Mouse (Mus musculus) limb, embryonic 10.5 days (tissue): ENCODE measurements around the gene Sertad1. TPM values are rescaled to one million over a fixed set of nuclear protein-coding genes. Genes with fewer than 3 reads are reported as not detected.

Experiments used
- DNase-seq: peaks from one replicate; pipeline ENCODE4 v3.0.0-alpha.2; 2017; ENCODE audit warnings: low spot score
- H3K27ac ChIP-seq: fragments of 300-500 bp; sonication (generic); 2 replicates; pipeline ENCODE4 v1.5.1; 2016; ENCODE audit warnings: mild to moderate bottlenecking
- H3K27me3 ChIP-seq: fragments of 300-500 bp; sonication (generic); 2 replicates; pipeline ENCODE4 v1.6.1; 2016; ENCODE audit warnings: low read depth, mild to moderate bottlenecking; ENCODE audit not compliant: poor library complexity, severe bottlenecking
- H3K36me3 ChIP-seq: fragments of 300-500 bp; sonication (generic); 2 replicates; pipeline ENCODE4 v1.6.1; 2016; ENCODE audit warnings: mild to moderate bottlenecking, moderate library complexity
- H3K4me1 ChIP-seq: fragments of 300-500 bp; sonication (generic); 2 replicates; pipeline ENCODE4 v1.6.1; 2016
- H3K4me3 ChIP-seq: fragments of 300-500 bp; sonication (generic); 2 replicates; pipeline ENCODE4 v1.5.1; 2016; ENCODE audit warnings: mild to moderate bottlenecking, moderate library complexity
- H3K9me3 ChIP-seq: fragments of 300-500 bp; sonication (generic); replicated peaks from 2 replicates; pipeline ENCODE4 v1.6.1; 2016; ENCODE audit warnings: mild to moderate bottlenecking
- WGBS: fragments of 180-500 bp; shearing (Covaris S2); methylation state at CpG from one replicate; pipeline ENCODE4 v1.1.7; 2016; 5-methylcytosine and 5-hydroxymethylcytosine counted together
- polyA plus RNA-seq: library from polyadenylated mRNA; unstranded; fragments of >200 nt; fragmentation: Nextera tagmentation; extraction: Ambion mirVana; gene quantifications from 2 replicates; pipeline ENCODE4 v1.2.1, GENCODE M21; 2016

The Sertad1 gene
- polyA plus RNA-seq, 1 experiment from 2014 or later: 29.8 TPM

DNA sequence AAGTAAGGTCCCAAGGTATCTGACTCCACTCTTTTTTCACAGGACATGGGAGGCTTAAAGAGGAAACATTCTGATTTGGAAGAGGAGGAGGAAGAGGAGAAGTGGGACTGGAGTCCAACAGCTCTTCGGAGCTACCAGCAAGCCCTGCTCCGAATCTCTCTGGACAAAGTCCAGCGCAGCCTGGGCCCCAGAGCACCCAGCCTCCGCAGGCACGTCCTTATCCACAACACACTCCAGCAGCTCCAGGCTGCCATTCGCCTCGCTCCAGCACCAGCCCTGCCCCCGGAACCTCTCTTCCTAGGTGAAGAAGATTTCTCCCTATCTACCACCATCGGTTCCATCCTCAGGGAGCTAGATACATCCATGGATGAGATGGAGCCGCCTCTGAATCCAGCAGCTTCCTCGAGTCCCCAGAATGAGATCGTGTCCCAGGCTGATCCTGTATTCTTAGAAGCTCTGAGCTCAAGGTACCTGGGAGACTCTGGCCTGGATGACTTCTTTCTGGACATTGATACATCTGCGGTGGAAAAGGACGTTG is 10.5 kb upstream of the Sertad1 start:
- Histone ChIP-seq H3K27ac (no peak overlapping the region), H3K36me3 (peaks cover 28% of the 10 kb centered on the region), H3K27me3 (no peaks in the 10 kb centered on the region), H3K4me1 (peaks cover 27% of the 10 kb centered on the region), H3K4me3 (no peak overlapping the region), H3K9me3 (no peaks in the 10 kb centered on the region)
- WGBS: 94% methylated on average over 14 of the region's 14 CpGs
- no peak for DNase-seq

DNA sequence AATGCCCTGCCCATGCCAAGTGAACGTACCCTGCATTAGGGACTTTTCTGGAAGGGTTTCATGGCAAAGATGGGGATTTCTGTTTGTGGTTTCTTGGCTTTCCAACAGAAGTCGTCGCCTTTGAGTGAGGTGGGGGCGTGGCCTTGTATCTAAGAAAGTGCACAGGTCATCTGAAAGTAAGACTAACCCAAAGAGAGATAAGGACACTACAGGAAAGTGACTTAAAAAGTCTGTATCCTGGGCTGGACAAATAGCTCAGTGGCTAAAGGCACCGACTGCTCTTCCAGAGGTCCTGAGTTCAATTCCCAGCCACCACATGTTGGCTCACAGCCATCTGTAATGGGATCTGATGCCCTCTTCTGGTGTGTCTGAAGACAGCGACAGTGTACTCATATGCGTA is 8.1 kb upstream of the Sertad1 start:
- Histone ChIP-seq H3K27ac (no peak overlapping the region), H3K9me3 (no peaks in the 10 kb centered on the region), H3K27me3 (no peaks in the 10 kb centered on the region), H3K4me3 (no peak overlapping the region), H3K36me3 (peaks cover 28% of the 10 kb centered on the region), H3K4me1 (peaks cover 35% of the 10 kb centered on the region)
- no peak for DNase-seq
- 83% methylated on average over 7 of the region's 7 CpGs for WGBS

DNA sequence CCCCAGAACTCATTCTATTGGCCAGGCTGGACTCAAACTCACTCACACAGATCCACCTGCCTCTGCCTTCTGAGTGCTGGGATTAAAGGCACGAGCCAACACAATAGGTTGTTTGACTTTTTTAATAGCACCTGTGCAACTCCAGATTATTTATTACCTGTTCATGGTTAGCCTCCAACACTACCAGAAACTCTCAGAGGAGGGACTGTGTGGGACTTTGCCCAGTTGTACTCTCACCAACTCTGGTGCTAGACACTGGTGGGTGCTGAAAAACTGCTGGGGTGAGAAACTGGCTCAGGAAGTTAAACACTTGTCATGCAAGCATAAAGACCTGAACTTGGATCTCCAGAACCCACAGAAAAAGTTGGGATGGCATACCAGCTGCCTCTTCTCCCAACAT is 7.0 kb upstream of the Sertad1 start:
- WGBS: 85% methylated on average over 1 of the region's 1 CpGs
- peaks cover 35% of the 10 kb centered on the region for H3K4me1 ChIP-seq
- no peak for DNase-seq
- H3K9me3 ChIP-seq: no peaks in the 10 kb centered on the region
- no peak overlapping the region for H3K4me3 ChIP-seq
- H3K27ac ChIP-seq: no peak overlapping the region
- peaks cover 28% of the 10 kb centered on the region for H3K36me3 ChIP-seq
- no peaks in the 10 kb centered on the region for H3K27me3 ChIP-seq

DNA sequence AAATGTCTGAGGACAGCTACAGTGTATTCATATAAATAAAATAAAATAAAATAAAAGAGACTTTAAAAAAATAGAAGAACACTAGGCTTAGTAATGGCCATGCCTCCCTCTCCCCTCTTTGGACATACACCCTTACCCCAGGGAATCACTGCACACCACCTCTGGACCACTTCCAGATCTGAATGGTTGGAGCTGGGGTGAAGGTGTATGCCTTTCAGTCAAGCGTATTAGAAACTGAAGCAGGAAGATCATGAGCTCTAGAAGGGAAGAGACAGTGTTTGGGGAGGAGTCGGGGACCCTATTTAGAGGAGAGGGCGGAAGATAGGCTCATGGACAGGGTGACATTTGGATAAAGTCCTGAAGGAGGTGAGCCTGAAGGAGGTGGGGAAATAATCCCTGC is 6.2 kb upstream of the Sertad1 start:
- 0 out of 2 replicates have a peak overlapping the region, but pooled peaks have one; percentile 47 for H3K4me3 ChIP-seq
- no peak for DNase-seq

DNA sequence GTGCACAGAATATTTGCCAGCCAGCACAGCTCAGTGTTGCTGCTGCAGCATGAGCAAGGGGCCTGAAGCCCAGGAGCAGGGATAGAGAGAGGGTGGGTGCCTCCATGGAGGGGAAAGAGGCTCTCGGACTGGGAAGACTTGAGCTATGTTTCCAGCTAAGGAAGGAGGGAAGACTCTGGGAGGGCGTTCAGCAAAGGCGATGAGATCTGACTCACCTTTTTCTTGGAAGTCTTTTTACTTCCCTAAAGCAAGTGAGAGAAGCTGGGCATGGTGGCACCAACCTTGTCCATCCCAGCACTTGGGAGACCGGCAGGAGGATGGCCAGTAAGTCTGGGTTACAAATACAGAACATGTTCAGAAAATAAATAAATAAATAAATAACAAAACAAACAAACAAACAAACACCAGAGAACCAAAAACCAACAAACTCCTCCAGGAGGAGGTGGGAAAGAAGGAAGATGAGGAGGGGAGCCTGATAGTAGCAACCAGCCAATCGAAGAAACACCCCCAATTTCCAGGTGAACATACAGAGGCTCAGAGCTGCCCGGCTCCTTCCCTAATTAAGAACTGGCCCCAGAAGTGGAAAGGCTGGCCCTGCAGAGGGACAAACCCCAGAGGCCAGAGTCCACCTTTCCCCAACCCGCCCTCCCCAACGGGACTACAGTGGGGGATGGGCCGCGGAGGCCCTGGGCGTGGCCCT is 5.6 kb upstream of the Sertad1 start:
- peaks cover 24% of the 10 kb centered on the region for H3K36me3 ChIP-seq
- peak overlapping the region; percentile 82 for H3K27ac ChIP-seq
- 12% methylated on average over 11 of the region's 11 CpGs for WGBS
- H3K4me3 ChIP-seq: peak overlapping the region; percentile 47
- H3K4me1 ChIP-seq: peaks cover 29% of the 10 kb centered on the region
- no peak for DNase-seq
- H3K9me3 ChIP-seq: no peaks in the 10 kb centered on the region
- no peaks in the 10 kb centered on the region for H3K27me3 ChIP-seq

More for the DNA sequence above, 6.2 kb upstream of the Sertad1 start:
- Histone ChIP-seq H3K9me3 (no peaks in the 10 kb centered on the region), H3K27me3 (no peaks in the 10 kb centered on the region), H3K36me3 (peaks cover 28% of the 10 kb centered on the region), H3K27ac (peak overlapping the region; percentile 82), H3K4me1 (peaks cover 29% of the 10 kb centered on the region)
- WGBS: 72% methylated on average over 3 of the region's 3 CpGs

DNA sequence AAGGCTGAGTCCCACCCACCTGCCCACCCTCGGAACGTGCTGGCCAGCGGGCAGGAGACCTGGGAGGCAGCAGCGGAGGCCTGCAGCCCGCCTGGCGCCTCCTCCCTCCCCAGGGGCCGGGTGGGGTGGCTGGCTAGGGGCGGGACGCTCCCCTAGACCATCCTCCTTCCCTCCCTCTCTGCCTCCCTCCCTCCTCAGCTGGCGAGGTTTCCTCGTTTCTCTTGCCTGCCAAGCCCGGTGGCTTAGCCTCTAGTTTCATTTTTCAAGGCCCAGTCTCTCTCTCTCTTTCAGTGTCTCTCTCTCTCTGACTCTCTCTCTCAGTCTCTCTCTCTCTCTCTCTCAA is 5.1 kb upstream of the Sertad1 start:
- peak overlapping the region; percentile 82 for H3K27ac ChIP-seq
- H3K4me3 ChIP-seq: peak overlapping the region; percentile 47
- 0% methylated on average over 11 of the region's 12 CpGs for WGBS
- H3K27me3 ChIP-seq: no peaks in the 10 kb centered on the region
- H3K9me3 ChIP-seq: no peaks in the 10 kb centered on the region
- H3K4me1 ChIP-seq: peaks cover 31% of the 10 kb centered on the region
- DNase-seq: peak; percentile 88
- peaks cover 18% of the 10 kb centered on the region for H3K36me3 ChIP-seq

DNA sequence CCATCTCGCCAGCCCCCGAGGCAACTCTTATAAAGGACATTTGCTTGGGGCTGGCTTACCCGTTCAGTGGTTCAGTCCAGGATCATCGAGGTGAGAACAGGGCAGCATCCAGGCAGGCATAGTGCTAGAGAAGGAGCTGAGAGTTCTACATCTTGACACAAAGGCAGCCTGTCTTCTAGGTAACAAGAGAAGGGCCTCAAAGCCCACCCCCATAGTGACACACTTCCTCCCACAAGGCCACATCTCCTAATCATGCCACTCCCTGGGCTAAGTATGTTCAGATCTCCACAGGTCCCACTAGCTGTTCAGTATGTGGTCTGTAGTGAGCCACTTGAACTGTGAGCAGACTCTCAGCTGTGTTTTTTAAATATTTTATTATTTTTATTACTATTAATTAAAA is 2.9 kb upstream of the Sertad1 start:
- Histone ChIP-seq H3K4me1 (peaks cover 37% of the 10 kb centered on the region), H3K27ac (no peak overlapping the region), H3K27me3 (no peaks in the 10 kb centered on the region), H3K4me3 (no peak overlapping the region), H3K9me3 (no peaks in the 10 kb centered on the region), H3K36me3 (no peaks in the 10 kb centered on the region)
- WGBS: 83% methylated on average over 4 of the region's 4 CpGs
- DNase-seq: no peak

DNA sequence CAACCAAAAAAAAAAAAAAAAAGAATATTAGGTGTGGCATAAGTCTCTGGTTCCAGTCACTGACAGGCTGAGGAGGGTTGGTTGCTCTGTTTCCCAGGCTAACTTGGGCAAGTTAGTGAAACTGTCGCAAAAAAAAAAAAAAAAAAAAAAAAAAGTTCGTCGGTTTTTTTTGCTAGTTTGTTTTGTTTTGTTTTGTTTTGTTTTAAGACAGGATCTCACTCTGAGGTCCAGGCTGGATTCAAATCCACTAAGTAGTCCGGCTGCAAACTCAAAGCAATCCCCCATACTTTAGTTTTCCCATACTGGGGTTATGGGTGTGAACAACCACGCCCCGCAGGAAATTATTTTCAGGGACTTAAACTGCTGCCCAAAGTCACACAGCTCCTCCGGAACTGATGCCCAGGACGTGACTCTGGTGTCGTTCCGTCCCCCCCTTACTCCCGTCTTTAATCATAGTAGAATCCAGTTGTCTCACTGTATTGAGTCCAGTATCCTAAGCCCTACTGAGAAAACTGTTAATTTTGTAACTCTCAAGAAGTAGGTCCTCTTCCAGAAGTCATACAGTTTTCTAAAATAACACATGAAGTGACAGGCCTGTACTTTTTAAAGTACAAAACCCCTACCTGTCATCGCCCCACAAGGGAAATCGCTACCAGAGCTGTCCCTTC is 474 bp upstream of the Sertad1 start:
- Histone ChIP-seq H3K4me3 (peak overlapping the region; percentile 82), H3K4me1 (peaks cover 52% of the 10 kb centered on the region), H3K27ac (peak overlapping the region; percentile 98), H3K27me3 (no peaks in the 10 kb centered on the region), H3K36me3 (peaks cover 9% of the 10 kb centered on the region), H3K9me3 (no peaks in the 10 kb centered on the region)
- WGBS: 5% methylated on average over 13 of the region's 13 CpGs
- DNase-seq: no peak

DNA sequence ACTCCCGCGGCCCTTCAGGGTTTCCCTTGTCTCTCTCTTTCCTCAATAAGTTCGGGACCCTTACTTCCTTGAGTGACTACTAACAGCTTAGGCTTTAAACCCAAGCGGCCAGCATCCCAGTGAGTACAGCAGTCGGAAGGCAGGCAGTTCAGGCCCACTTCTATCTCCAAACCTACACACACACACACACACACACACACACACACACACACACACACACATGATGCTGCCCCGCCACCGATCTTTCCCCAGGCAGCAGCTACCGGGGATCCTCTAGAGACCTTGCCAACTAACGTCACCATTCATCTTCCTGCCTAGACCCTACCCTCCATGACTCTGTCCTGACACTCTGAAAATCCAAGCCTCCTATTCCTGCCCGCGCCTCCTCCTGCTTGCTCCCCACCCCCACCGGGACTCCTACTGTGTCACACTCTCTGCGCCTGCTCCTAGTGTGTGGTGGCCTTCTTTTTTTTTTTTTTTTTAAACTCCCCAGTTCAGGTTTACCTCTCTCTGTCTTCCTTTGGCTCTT is 1.1 kb downstream of the Sertad1 start:
- 1% methylated on average over 13 of the region's 13 CpGs for WGBS
- Histone ChIP-seq H3K27me3 (no peaks in the 10 kb centered on the region), H3K27ac (peak overlapping the region; percentile 98), H3K9me3 (no peaks in the 10 kb centered on the region), H3K4me1 (peaks cover 46% of the 10 kb centered on the region), H3K36me3 (peaks cover 9% of the 10 kb centered on the region), H3K4me3 (peak overlapping the region; percentile 82)
- no peak for DNase-seq

DNA sequence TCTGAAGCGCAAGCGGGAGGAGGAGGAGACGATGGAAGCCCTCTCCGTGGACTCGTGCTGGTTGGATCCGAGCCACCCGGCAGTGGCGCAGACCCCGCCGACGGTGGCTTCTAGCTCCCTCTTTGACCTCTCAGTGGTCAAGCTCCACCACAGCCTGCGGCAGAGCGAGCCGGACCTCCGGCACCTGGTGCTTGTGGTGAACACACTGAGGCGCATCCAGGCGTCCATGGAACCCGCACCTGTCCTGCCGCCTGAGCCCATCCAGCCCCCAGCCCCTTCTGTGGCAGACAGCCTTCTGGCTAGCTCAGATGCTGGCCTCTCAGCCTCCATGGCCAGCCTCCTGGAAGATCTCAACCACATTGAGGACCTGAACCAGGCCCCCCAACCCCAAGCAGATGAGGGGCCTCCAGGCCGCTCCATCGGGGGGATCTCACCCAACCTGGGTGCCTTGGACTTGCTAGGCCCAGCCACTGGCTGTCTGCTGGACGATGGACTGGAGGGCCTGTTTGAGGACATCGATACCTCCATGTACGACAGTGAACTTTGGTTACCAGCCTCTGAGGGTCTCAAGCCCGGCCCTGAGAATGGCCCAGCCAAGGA is 2.7 kb downstream of the Sertad1 start:
- peaks cover 46% of the 10 kb centered on the region for H3K4me1 ChIP-seq
- peak overlapping the region; percentile 94 for H3K27ac ChIP-seq
- H3K36me3 ChIP-seq: peaks cover 9% of the 10 kb centered on the region
- H3K4me3 ChIP-seq: peak overlapping the region; percentile 55; the same call in 1 of the 2 replicates
- no peaks in the 10 kb centered on the region for H3K27me3 ChIP-seq
- DNase-seq: no peak
- H3K9me3 ChIP-seq: no peaks in the 10 kb centered on the region
- WGBS: 92% methylated on average over 25 of the region's 25 CpGs

DNA sequence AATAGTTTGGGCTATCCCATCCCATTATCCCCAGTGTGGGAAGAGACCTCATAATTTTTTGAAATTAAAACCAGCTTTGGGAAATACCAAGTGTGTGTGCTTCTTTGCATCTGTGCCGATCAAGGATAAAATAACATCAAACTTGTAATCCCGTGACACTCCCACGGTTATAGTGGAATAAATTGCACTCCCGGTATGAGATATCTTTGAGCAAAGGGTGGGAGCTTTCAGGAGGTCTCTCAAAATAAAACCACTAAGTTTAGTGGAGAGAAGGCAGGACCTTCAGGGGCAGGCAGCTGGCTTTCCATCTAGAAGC is 3.5 kb downstream of the Sertad1 start:
- WGBS: 37% methylated on average over 4 of the region's 4 CpGs
- Histone ChIP-seq H3K4me1 (peaks cover 46% of the 10 kb centered on the region), H3K9me3 (no peaks in the 10 kb centered on the region), H3K36me3 (peaks cover 9% of the 10 kb centered on the region), H3K4me3 (peak overlapping the region; percentile 55), H3K27me3 (no peaks in the 10 kb centered on the region), H3K27ac (peak overlapping the region; percentile 94)
- no peak for DNase-seq

DNA sequence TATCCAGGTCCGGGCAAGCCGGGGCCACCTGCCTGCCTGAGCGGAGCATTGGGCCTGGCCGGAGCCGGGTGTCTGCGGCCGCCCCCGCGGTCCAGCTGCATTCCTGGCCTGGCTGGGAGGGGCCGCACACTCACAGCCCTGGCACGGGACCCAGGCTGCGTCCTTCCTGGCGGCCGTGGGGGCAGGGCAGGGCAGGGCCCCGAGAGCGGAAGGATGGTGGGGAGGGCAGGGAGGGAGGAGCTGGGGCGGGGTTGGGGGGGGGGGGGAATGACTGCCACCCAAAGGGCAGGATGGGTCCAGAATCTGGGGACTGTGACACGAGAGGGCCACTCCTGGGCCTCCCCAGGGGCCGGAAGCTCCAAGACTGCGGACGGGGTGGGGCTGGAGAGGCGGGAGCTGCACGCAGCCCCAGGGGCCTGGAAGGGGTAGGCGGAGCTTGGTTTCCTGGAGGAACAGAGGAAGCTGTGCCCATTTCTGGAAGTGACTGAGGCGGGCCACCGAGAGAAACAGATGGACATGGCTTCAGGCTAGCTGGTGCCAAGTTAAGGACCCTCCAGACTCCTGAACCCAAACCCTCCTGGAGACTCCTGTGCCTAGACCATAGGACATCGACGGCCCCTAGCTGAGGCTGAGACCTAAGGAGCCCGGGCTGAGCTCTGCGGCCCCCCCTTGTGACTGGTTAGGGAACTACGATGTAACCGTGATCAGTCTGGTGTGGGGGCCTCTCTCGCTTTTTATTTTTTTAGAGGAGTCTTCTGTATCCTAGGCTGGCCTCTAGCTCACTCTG is 4.0 kb downstream of the Sertad1 start:
- Histone ChIP-seq H3K4me3 (peak overlapping the region; percentile 55), H3K36me3 (peaks cover 9% of the 10 kb centered on the region), H3K4me1 (peaks cover 46% of the 10 kb centered on the region), H3K27me3 (no peaks in the 10 kb centered on the region), H3K27ac (peak overlapping the region; percentile 94), H3K9me3 (no peaks in the 10 kb centered on the region)
- peak; percentile 81 for DNase-seq
- WGBS: 1% methylated on average over 33 of the region's 33 CpGs
